Mouse (Mus musculus): ENCODE data around the gene Srarp.

GRCm38 (mm10) chr4:141477681-141478102 is 41.8 kb upstream of the Srarp start:
- TF ChIP-seq POLR2A (IDR thresholded peaks at IDR 0.05; ENCODE audit: low read depth, low read length): no peak
- TF ChIP-seq CTCF (IDR thresholded peaks at IDR 0.05; ENCODE audit: extremely low read depth, insufficient read depth, insufficient read length, insufficient replicate concordance): no peak

Data from spleen, adult 2 months (tissue).